ENCODE assay signal across 27 mouse cellular contexts in genomic region chr2:7165786-7166185, GRCm38 (mm10).
"Had no signal": no experiment of that assay in that cellular context is flagged by ENCODE, and none has a peak within 500 bp of the region (broad histone marks: within the 10 kb centered on the region; RNA-seq: fewer than 3 reads in every experiment).

No protein-coding gene starts in this region.

- H3K9ac ChIP-seq: heart, embryonic 12.5 days; hindbrain, embryonic 12.5 days; hindbrain, embryonic 14.5 days; kidney, embryonic 15.5 days; limb, embryonic 12.5 days; liver, embryonic 13.5 days; liver, embryonic 15.5 days; liver, postnatal 0 days had no signal

- H3K9me3 ChIP-seq: heart, embryonic 10.5 days; heart, embryonic 12.5 days; hindbrain, embryonic 10.5 days; hindbrain, embryonic 12.5 days; kidney, embryonic 15.5 days; limb, embryonic 12.5 days; liver, embryonic 13.5 days; liver, embryonic 15.5 days had no signal

- H3K27ac ChIP-seq: gastrocnemius, adult 2 months; heart, embryonic 10.5 days; hindbrain, embryonic 10.5 days; hindbrain, embryonic 12.5 days; hindbrain, embryonic 14.5 days; hindbrain, postnatal 0 days; kidney, embryonic 15.5 days; kidney, postnatal 0 days; limb, embryonic 12.5 days; liver, embryonic 13.5 days; liver, embryonic 15.5 days had no signal

- DNase-seq: gastrocnemius, adult 2 months; gastrocnemius, postnatal 10 days; gastrocnemius, postnatal 25 days; heart, adult 18-20 months; heart, postnatal 10 days; heart, postnatal 4 days; kidney, adult 11 months; kidney, adult 2 months; kidney, adult 9 months; kidney, postnatal 14 days; kidney, postnatal 36 days; layer of hippocampus, postnatal 36 days; left cerebral cortex, postnatal 4 days; liver; liver, embryonic 13.5 days; liver, postnatal 0 days had no signal

- H3K4me2 ChIP-seq: heart, embryonic 12.5 days; hindbrain, embryonic 12.5 days; hindbrain, embryonic 14.5 days; kidney, embryonic 15.5 days; limb, embryonic 12.5 days; liver, embryonic 11.5 days; liver, embryonic 13.5 days; liver, embryonic 15.5 days had no signal

- H3K4me1 ChIP-seq: heart, embryonic 10.5 days; heart, embryonic 12.5 days; hindbrain, embryonic 12.5 days; kidney, embryonic 15.5 days; limb, embryonic 12.5 days; liver, embryonic 13.5 days; liver, embryonic 15.5 days had no signal

- ATAC-seq: hindbrain, postnatal 0 days; liver, postnatal 0 days had no signal

- H3K4me3 ChIP-seq: gastrocnemius, adult 2 months; heart, embryonic 10.5 days; heart, embryonic 12.5 days; hindbrain, embryonic 10.5 days; hindbrain, embryonic 12.5 days; kidney, embryonic 15.5 days; limb, embryonic 12.5 days; liver, embryonic 13.5 days; liver, embryonic 15.5 days had no signal

- H3K36me3 ChIP-seq: heart, embryonic 10.5 days; heart, embryonic 12.5 days; hindbrain, embryonic 10.5 days; hindbrain, embryonic 12.5 days; kidney, embryonic 15.5 days; limb, embryonic 12.5 days; liver, embryonic 13.5 days; liver, embryonic 15.5 days had no signal

- H3K27me3 ChIP-seq: heart, embryonic 12.5 days; hindbrain, embryonic 12.5 days; limb, embryonic 12.5 days; liver, embryonic 13.5 days; liver, embryonic 15.5 days had no signal
